Mouse (Mus musculus) kidney, embryonic 14.5 days (tissue): ENCODE measurements at regions not wholly inside any gene's neighbourhood (a gene's known extent, or its start where the extent isn't known, plus 50 kb on each side); places are given as distances from the start of the nearest gene placed in this dataset.

ENCODE experiments used
- ATAC-seq: fragments of 200-750 bp; cut with Nextera tagmentation; 2 replicates; pipeline ENCODE4 v1.8.0; 2017; ENCODE audit warnings: moderate number of reproducible peaks, mild to moderate bottlenecking, moderate TSS enrichment, moderate library complexity; ENCODE audit not compliant: low FRiP score, low TSS enrichment
- H3K27ac ChIP-seq: fragments of 300-500 bp; sonication (generic); 2 replicates; pipeline ENCODE4 v1.5.1; 2014; ENCODE audit warnings: low read depth, mild to moderate bottlenecking, low read length, moderate library complexity, mixed read lengths
- H3K27me3 ChIP-seq: fragments of 300-500 bp; sonication (generic); 2 replicates; pipeline ENCODE4 v1.6.1; 2014; ENCODE audit warnings: mild to moderate bottlenecking, low read length; ENCODE audit not compliant: control insufficient read depth, insufficient read depth
- H3K36me3 ChIP-seq: fragments of 300-500 bp; sonication (generic); 2 replicates; pipeline ENCODE4 v1.6.1; 2014; ENCODE audit warnings: low read length, mixed read lengths; ENCODE audit not compliant: control insufficient read depth, insufficient read depth
- H3K4me1 ChIP-seq: fragments of 300-500 bp; sonication (generic); 2 replicates; pipeline ENCODE4 v1.6.1; 2014; ENCODE audit warnings: low read length, mixed read lengths; ENCODE audit not compliant: control insufficient read depth, insufficient read depth
- H3K4me2 ChIP-seq: fragments of 300-500 bp; sonication (generic); replicated peaks from 2 replicates; pipeline ENCODE4 v1.6.1; 2014; ENCODE audit warnings: low read depth, mild to moderate bottlenecking, low read length
- H3K4me3 ChIP-seq: fragments of 300-500 bp; sonication (generic); 2 replicates; pipeline ENCODE4 v1.5.1; 2014; ENCODE audit warnings: mild to moderate bottlenecking, low read length
- H3K9ac ChIP-seq: fragments of 300-500 bp; sonication (generic); 2 replicates; pipeline ENCODE4 v1.6.1; 2014; ENCODE audit warnings: low read depth, mild to moderate bottlenecking, low read length, moderate library complexity
- H3K9me3 ChIP-seq: fragments of 300-500 bp; sonication (generic); 2 replicates; pipeline ENCODE4 v1.6.1; 2016; ENCODE audit warnings: low read length; ENCODE audit not compliant: control insufficient read depth
- WGBS: fragments of 180-500 bp; shearing (Covaris S2); extraction: QIAGEN DNeasy Blood & Tissue Kit; methylation state at CpG from one replicate; pipeline ENCODE4 v1.1.7; 2014; 5-methylcytosine and 5-hydroxymethylcytosine counted together

GRCm38 (mm10) chr10:9203323-9203722, 317.5 kb upstream of the Sash1 start:
- no peaks in the 10 kb centered on the region for H3K36me3 ChIP-seq
- no peak overlapping the region for H3K4me2 ChIP-seq
- 82% methylated on average over 6 of the region's 6 CpGs for WGBS
- no peak overlapping the region for H3K27ac ChIP-seq
- no peaks in the 10 kb centered on the region for H3K27me3 ChIP-seq
- H3K9me3 ChIP-seq = no peaks in the 10 kb centered on the region
- H3K4me1 ChIP-seq = no peaks in the 10 kb centered on the region
- no peak overlapping the region for H3K4me3 ChIP-seq
- no peak for ATAC-seq
- no peak overlapping the region for H3K9ac ChIP-seq

GRCm38 (mm10) chr10:9202922-9203321, 317.1 kb upstream of the Sash1 start:
- no peaks in the 10 kb centered on the region for H3K9me3 ChIP-seq
- no peak overlapping the region for H3K4me3 ChIP-seq
- no peaks in the 10 kb centered on the region for H3K36me3 ChIP-seq
- no peak overlapping the region for H3K27ac ChIP-seq
- WGBS = 63% methylated on average over 1 of the region's 1 CpGs
- H3K27me3 ChIP-seq = no peaks in the 10 kb centered on the region
- ATAC-seq = no peak
- H3K9ac ChIP-seq = no peak overlapping the region
- H3K4me1 ChIP-seq = no peaks in the 10 kb centered on the region
- H3K4me2 ChIP-seq = no peak overlapping the region

GRCm38 (mm10) chr10:9174997-9175396, 289.1 kb upstream of the Sash1 start:
- Histone ChIP-seq H3K27me3 (no peaks in the 10 kb centered on the region), H3K4me2 (no peak overlapping the region), H3K4me1 (no peaks in the 10 kb centered on the region), H3K9me3 (no peaks in the 10 kb centered on the region), H3K36me3 (no peaks in the 10 kb centered on the region), H3K9ac (no peak overlapping the region), H3K27ac (no peak overlapping the region), H3K4me3 (no peak overlapping the region)
- ATAC-seq = no peak
- WGBS = 54% methylated on average over 3 of the region's 3 CpGs

- H3K36me3 ChIP-seq = no peaks in the 10 kb centered on the region
- no peak overlapping the region for H3K4me2 ChIP-seq
- no peak overlapping the region for H3K27ac ChIP-seq
- H3K4me1 ChIP-seq = no peaks in the 10 kb centered on the region
- no peaks in the 10 kb centered on the region for H3K27me3 ChIP-seq
- no peak overlapping the region for H3K9ac ChIP-seq
- no peak overlapping the region for H3K4me3 ChIP-seq
- no peak for ATAC-seq
- H3K9me3 ChIP-seq = no peaks in the 10 kb centered on the region
- 96% methylated on average over 2 of the region's 2 CpGs for WGBS
Observed at GRCm38 (mm10) chr10:9173509-9173908, 287.6 kb upstream of the Sash1 start.

- Histone ChIP-seq H3K4me3 (no peak overlapping the region), H3K27ac (no peak overlapping the region), H3K27me3 (no peaks in the 10 kb centered on the region), H3K9ac (no peak overlapping the region), H3K9me3 (peaks cover 8% of the 10 kb centered on the region), H3K36me3 (no peaks in the 10 kb centered on the region), H3K4me1 (no peaks in the 10 kb centered on the region), H3K4me2 (no peak overlapping the region)
- ATAC-seq = no peak
- 86% methylated on average over 7 of the region's 7 CpGs for WGBS
Observed at GRCm38 (mm10) chr10:9168725-9169124, 282.9 kb upstream of the Sash1 start.

GRCm38 (mm10) chr10:9166017-9166416, 280.1 kb upstream of the Sash1 start:
- no peak for ATAC-seq
- H3K27me3 ChIP-seq = no peaks in the 10 kb centered on the region
- no peaks in the 10 kb centered on the region for H3K4me1 ChIP-seq
- 79% methylated on average over 12 of the region's 12 CpGs for WGBS
- peaks cover 8% of the 10 kb centered on the region for H3K9me3 ChIP-seq
- no peak overlapping the region for H3K27ac ChIP-seq
- no peak overlapping the region for H3K9ac ChIP-seq
- no peak overlapping the region for H3K4me2 ChIP-seq
- no peak overlapping the region for H3K4me3 ChIP-seq
- H3K36me3 ChIP-seq = no peaks in the 10 kb centered on the region

- Histone ChIP-seq H3K36me3 (no peaks in the 10 kb centered on the region), H3K4me2 (no peak overlapping the region), H3K27ac (no peak overlapping the region), H3K27me3 (no peaks in the 10 kb centered on the region), H3K9ac (no peak overlapping the region), H3K4me1 (no peaks in the 10 kb centered on the region), H3K4me3 (no peak overlapping the region), H3K9me3 (peaks cover 8% of the 10 kb centered on the region)
- WGBS = 89% methylated on average over 12 of the region's 12 CpGs
- no peak for ATAC-seq
Observed at GRCm38 (mm10) chr10:9165598-9165997, 279.7 kb upstream of the Sash1 start.

GRCm38 (mm10) chr10:9164333-9164732, 278.5 kb upstream of the Sash1 start:
- no peak for ATAC-seq
- no peak overlapping the region for H3K4me3 ChIP-seq
- no peaks in the 10 kb centered on the region for H3K4me1 ChIP-seq
- no peaks in the 10 kb centered on the region for H3K36me3 ChIP-seq
- H3K27ac ChIP-seq = no peak overlapping the region
- peaks cover 8% of the 10 kb centered on the region for H3K9me3 ChIP-seq
- 89% methylated on average over 7 of the region's 7 CpGs for WGBS
- H3K9ac ChIP-seq = no peak overlapping the region
- H3K27me3 ChIP-seq = no peaks in the 10 kb centered on the region
- H3K4me2 ChIP-seq = no peak overlapping the region

- Histone ChIP-seq H3K27ac (no peak overlapping the region), H3K36me3 (no peaks in the 10 kb centered on the region), H3K27me3 (no peaks in the 10 kb centered on the region), H3K9ac (no peak overlapping the region), H3K9me3 (peaks cover 3% of the 10 kb centered on the region; the same call in 1 of the 2 replicates), H3K4me1 (no peaks in the 10 kb centered on the region), H3K4me3 (no peak overlapping the region), H3K4me2 (no peak overlapping the region)
- no peak for ATAC-seq
- 94% methylated on average over 7 of the region's 7 CpGs for WGBS
Observed at GRCm38 (mm10) chr10:9161597-9161996, 275.7 kb upstream of the Sash1 start.
